Mouse (Mus musculus) liver, adult 2 months (tissue): ENCODE results near the gene Sipa1l1.

Experiments used
- CTCF ChIP-seq: fragments of 200-500 bp; IDR thresholded peaks from 2 replicates; pipeline ENCODE4 v1.5.1; 2011; ENCODE audit warnings: low read depth, low read length, control low read depth
- POLR2A ChIP-seq: fragments of 200-500 bp; IDR thresholded peaks from 2 replicates; pipeline ENCODE4 v1.6.1; 2011; ENCODE audit warnings: low read length, control low read depth; ENCODE audit not compliant: insufficient read depth; ENCODE audit errors: extremely low read depth

DNA sequence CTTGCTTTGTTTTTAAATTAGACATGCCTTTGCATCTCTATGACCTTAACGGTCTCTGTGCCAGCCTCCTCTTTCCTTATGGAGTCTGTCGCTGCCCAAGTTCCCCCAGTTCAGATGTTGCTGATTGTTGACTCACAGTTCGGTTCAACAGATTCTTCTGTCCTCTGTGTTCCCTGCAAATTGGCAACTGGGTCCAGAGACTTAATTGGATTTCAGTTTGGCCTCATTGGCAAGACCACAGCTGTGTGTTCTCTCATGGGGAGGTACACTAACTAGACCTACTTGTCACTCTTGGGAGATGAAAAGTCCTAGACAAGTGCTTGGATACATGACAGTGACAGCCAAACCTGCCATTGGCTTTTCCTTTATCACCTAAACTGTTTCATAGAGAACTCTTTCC lies 25.7 kb upstream of the Sipa1l1 start:
- TF ChIP-seq CTCF (no peak), POLR2A (no peak)
